Mouse (Mus musculus) kidney, adult 9 months (tissue): Measurements from ENCODE around the gene Moxd2.
A peak's percentile ranks its signal among the peaks of the same experiment; 100 is the strongest.

Experiments
- DNase-seq: peaks from one replicate; pipeline ENCODE4 v3.0.0; 2022

Gene Moxd2

GRCm38 (mm10) chr6:40887394-40887793 is at the start of gene Moxd2:
Gene Moxd2 (minus strand): TSS chr6:40887494.
- no peak for DNase-seq

GRCm38 (mm10) chr6:40919954-40920353 is 32.7 kb upstream of the Moxd2 start:
- DNase-seq = no peak

GRCm38 (mm10) chr6:40900287-40900686 is 13.0 kb upstream of the Moxd2 start, which contains the start of gene Prss58:
Gene Prss58 (minus strand): TSS chr6:40900387.
- DNase-seq = no peak

GRCm38 (mm10) chr6:40894716-40895115 is 7.4 kb upstream of the Moxd2 start:
- no peak for DNase-seq

- peak; percentile 37 for DNase-seq
Measured at GRCm38 (mm10) chr6:40893577-40893976, 6.3 kb upstream of the Moxd2 start.

- DNase-seq = no peak
Measured at GRCm38 (mm10) chr6:40891754-40892153, 4.5 kb upstream of the Moxd2 start.

GRCm38 (mm10) chr6:40890973-40891372 is 3.7 kb upstream of the Moxd2 start:
- no peak for DNase-seq

- no peak for DNase-seq
Measured at GRCm38 (mm10) chr6:40845283-40845682, 42.0 kb downstream of the Moxd2 start.
